Mouse (Mus musculus): ENCODE measurements around the gene Man1c1.

GRCm38 (mm10) chr4:134607679-134608078 is 96.4 kb downstream of the Man1c1 start:
- TF ChIP-seq CTCF (conservative IDR thresholded peaks at IDR 0.05; ENCODE audit: insufficient read depth, insufficient read length, low read depth, low read length): no peak
- no peak for TF ChIP-seq POLR2A (IDR thresholded peaks at IDR 0.05; ENCODE audit: low read depth, low read length)

All from kidney, adult 2 months (tissue).